Mouse (Mus musculus) testis, adult 2 months (tissue): ENCODE measurements around the gene Slc38a1.

Source experiments
- CTCF ChIP-seq: fragments of 200-500 bp; IDR thresholded peaks from 2 replicates; pipeline ENCODE4 v1.5.1; 2012; ENCODE audit warnings: low read depth, mild to moderate bottlenecking, inconsistent platforms, low read length, moderate library complexity; ENCODE audit not compliant: control insufficient read depth, insufficient read depth, insufficient replicate concordance
- POLR2A ChIP-seq: fragments of 200-500 bp; IDR thresholded peaks from 2 replicates; pipeline ENCODE4 v1.6.1; 2012; ENCODE audit warnings: low read depth, mild to moderate bottlenecking, inconsistent platforms, low read length, moderate library complexity; ENCODE audit not compliant: control insufficient read depth

DNA sequence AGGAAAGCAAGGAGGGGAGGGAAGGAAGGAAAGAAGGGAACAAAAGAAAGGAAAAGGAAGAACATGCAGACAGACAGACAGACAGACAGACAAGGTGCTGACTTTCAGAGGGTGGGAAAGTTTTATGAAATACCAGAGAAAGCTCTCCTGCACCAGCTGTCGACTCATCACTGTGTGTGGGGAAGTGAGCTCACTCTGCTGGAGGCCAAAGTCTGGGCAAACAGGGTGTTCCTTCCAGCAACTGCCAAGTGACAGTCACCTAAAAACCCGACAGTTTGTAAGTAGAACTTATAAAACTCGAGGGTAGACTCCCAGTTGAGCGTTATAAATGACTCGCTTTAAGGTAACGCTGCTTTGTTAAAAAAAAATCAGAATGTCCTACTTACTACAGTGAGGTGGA lies 21.0 kb downstream of the Slc38a1 start:
- TF ChIP-seq POLR2A (no peak), CTCF (no peak)
